Mouse (Mus musculus) stomach, postnatal 0 days (tissue): Measurements from ENCODE around the gene Nbea.

Experiments
- CTCF ChIP-seq: IDR thresholded peaks from 2 replicates; pipeline ENCODE4 v1.5.1; 2016; ENCODE audit warnings: antibody characterized with exemption, low read depth, mild to moderate bottlenecking, moderate library complexity
- EP300 ChIP-seq: optimal IDR thresholded peaks from 2 replicates; pipeline ENCODE3; 2016; ENCODE audit warnings: antibody characterized with exemption

DNA sequence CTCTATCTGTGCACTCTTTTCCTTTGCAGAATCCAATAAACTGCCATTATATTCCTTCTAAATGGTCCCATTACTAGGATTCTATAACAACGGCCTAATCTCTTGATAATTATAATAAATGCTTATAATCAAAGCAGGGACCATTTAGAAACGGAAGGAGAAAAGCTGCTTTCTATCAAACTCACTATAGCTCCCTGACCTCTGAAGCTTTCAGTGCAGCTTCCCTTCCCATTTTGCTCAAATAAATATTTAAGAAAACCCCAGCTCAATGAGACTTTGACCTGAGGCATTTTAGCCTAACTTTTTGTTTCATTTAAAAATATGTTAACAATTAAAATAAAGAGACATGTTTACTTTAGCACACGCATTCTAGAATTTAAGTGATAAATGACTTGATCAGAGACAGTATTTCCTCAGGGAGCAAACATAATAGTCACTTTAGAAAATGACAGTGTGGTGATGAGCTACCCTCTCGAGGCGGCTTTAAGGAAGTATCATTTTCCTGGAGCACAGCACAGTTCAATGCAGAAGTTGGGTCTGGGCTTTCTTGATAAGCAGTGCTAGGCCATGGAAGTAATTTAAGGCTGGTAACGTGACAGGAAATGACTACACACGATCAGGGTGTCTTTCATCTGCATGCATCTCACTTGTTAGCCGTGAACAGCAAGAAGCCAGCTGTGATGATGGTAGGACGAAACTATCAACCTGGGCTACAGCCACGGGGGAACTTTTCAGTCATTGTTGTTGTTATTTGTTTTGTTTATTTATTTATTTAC lies 354.8 kb downstream of the Nbea start:
- TF ChIP-seq EP300 (no peak), CTCF (no peak)
